Mouse (Mus musculus) midbrain, embryonic 16.5 days (tissue): ENCODE measurements around the gene Ankrd27. TPM values are rescaled to one million over a fixed set of nuclear protein-coding genes. Genes with fewer than 3 reads are reported as not detected.
"Not testable (repeated sequence)": the region's sequence is repeated elsewhere in the genome, so short reads cannot be mapped to it uniquely, and the experiment has no call there.

Experiments used
- ATAC-seq: fragments of 200-750 bp; cut with Nextera tagmentation; 2 replicates; pipeline ENCODE4 v1.8.0; 2017; ENCODE audit warnings: moderate TSS enrichment
- H3K27ac ChIP-seq: fragments of 300-500 bp; sonication (generic); 2 replicates; pipeline ENCODE4 v1.5.1; 2014; ENCODE audit warnings: mild to moderate bottlenecking, low read length, mixed read lengths
- H3K27me3 ChIP-seq: fragments of 300-500 bp; sonication (generic); 2 replicates; pipeline ENCODE4 v1.6.1; 2014; ENCODE audit warnings: low read depth, low read length, mixed read lengths; ENCODE audit not compliant: control insufficient read depth, insufficient read depth
- H3K36me3 ChIP-seq: fragments of 300-500 bp; sonication (generic); 2 replicates; pipeline ENCODE4 v1.6.1; 2014; ENCODE audit warnings: mild to moderate bottlenecking, low read length, moderate library complexity, mixed read lengths; ENCODE audit not compliant: control insufficient read depth, insufficient read depth
- H3K4me1 ChIP-seq: fragments of 300-500 bp; sonication (generic); 2 replicates; pipeline ENCODE4 v1.6.1; 2014; ENCODE audit warnings: mild to moderate bottlenecking, low read length, mixed read lengths; ENCODE audit not compliant: control insufficient read depth, insufficient read depth
- H3K4me2 ChIP-seq: fragments of 300-500 bp; sonication (generic); 2 replicates; pipeline ENCODE4 v1.6.1; 2014; ENCODE audit warnings: mild to moderate bottlenecking, low read length, mixed read lengths
- H3K4me3 ChIP-seq: fragments of 300-500 bp; sonication (generic); 2 replicates; pipeline ENCODE4 v1.5.1; 2014; ENCODE audit warnings: low read depth, mild to moderate bottlenecking, low read length, moderate library complexity, mixed read lengths
- H3K9ac ChIP-seq: fragments of 300-500 bp; sonication (generic); 2 replicates; pipeline ENCODE4 v1.6.1; 2014; ENCODE audit warnings: low read depth, low read length, mixed read lengths
- H3K9me3 ChIP-seq: fragments of 300-500 bp; sonication (generic); replicated peaks from 2 replicates; pipeline ENCODE4 v1.6.1; 2014; ENCODE audit warnings: mild to moderate bottlenecking, low read length, mixed read lengths; ENCODE audit not compliant: control insufficient read depth, poor library complexity, severe bottlenecking
- WGBS: fragments of 180-500 bp; shearing (Covaris S2); extraction: QIAGEN DNeasy Blood & Tissue Kit; methylation state at CpG from one replicate; pipeline ENCODE4 v1.1.7; 2014; 5-methylcytosine and 5-hydroxymethylcytosine counted together
- polyA plus RNA-seq: library from polyadenylated mRNA; unstranded; fragments of >200 nt; fragmentation: Nextera tagmentation; extraction: Ambion mirVana; gene quantifications from 2 replicates; pipeline ENCODE4 v1.2.1, GENCODE M21; 2015

Ankrd27 gene
- polyA plus RNA-seq, 1 experiment from 2014 or later: 19.0 TPM

DNA sequence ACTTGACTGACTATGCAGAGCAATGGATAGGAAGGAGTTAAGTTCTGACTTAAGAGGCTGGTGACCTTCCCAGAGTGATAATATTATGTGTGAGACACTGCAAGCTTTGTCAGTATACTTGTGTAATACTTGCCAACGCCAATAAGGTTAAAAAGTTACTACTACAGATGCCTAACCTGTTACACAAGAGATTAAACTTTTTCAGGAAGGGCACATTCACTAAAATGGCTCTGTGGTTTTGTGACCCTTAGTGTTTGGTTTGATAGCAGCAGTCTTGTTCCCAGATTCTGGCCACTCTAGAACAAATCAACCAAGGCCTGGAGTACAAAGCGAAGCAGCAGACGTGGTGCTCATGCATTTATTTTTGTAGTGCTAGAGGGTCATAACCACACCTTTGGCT, 28.5 kb upstream of the Ankrd27 start:
- no peaks in the 10 kb centered on the region for H3K9me3 ChIP-seq
- H3K27ac ChIP-seq: no peak overlapping the region
- ATAC-seq: no peak
- no peaks in the 10 kb centered on the region for H3K27me3 ChIP-seq
- H3K9ac ChIP-seq: no peak overlapping the region
- peaks cover 13% of the 10 kb centered on the region for H3K4me1 ChIP-seq
- H3K4me2 ChIP-seq: no peak overlapping the region
- H3K36me3 ChIP-seq: no peaks in the 10 kb centered on the region
- no peak overlapping the region for H3K4me3 ChIP-seq
- 90% methylated on average over 3 of the region's 3 CpGs for WGBS

DNA sequence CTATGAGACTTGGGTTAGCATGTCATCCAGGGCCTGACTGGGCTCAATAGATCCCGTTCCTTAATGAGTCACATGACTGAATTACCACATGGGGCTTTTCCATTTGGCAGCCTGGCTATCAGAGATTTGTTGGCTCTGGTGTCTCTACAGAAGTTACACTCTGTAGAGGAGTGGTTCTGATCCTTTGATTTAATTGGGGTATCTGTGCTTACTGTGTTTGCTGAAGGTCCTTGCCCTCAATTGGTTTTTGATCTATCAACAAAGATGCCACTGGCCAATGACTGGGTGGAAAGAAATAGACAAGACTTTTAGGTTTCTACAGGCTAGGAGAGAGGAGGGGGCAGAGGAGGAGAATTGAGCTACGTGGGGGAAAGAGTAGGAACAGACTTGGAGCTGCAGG, 27.4 kb upstream of the Ankrd27 start:
- Histone ChIP-seq H3K27me3 (no peaks in the 10 kb centered on the region), H3K4me3 (no peak overlapping the region), H3K9me3 (no peaks in the 10 kb centered on the region), H3K9ac (no peak overlapping the region), H3K4me1 (peaks cover 13% of the 10 kb centered on the region), H3K27ac (no peak overlapping the region), H3K4me2 (no peak overlapping the region), H3K36me3 (no peaks in the 10 kb centered on the region)
- no peak for ATAC-seq
- 59% methylated on average over 2 of the region's 2 CpGs for WGBS

GRCm38 (mm10) chr7:35559838-35560237, 26.2 kb upstream of the Ankrd27 start:
- H3K4me2 ChIP-seq: no peak overlapping the region
- no peaks in the 10 kb centered on the region for H3K36me3 ChIP-seq
- H3K9me3 ChIP-seq: no peaks in the 10 kb centered on the region
- 96% methylated on average over 3 of the region's 3 CpGs for WGBS
- no peak for ATAC-seq
- no peak overlapping the region for H3K9ac ChIP-seq
- H3K27ac ChIP-seq: no peak overlapping the region
- H3K4me1 ChIP-seq: peaks cover 8% of the 10 kb centered on the region
- H3K27me3 ChIP-seq: no peaks in the 10 kb centered on the region
- H3K4me3 ChIP-seq: no peak overlapping the region

DNA sequence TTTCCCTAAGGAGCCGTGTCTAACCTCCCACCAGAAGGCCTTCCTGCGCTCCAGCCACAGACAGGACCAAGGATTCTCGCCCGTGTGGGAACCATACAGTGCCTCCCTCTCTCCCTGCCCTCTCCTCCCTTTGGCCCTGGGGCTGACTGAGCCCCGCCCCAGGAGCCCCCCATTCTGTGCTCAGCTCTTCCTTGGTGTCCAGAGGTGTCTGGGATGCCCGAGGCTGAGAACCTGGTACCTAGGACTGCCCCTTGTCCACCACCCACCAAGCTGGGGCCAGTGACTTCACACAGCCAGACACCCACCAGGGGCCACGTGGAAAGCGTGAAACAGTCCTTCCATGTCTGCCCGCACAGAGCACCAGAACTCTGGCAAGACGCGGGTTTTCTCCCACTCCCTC, 23.0 kb upstream of the Ankrd27 start:
- H3K4me1 ChIP-seq: no peaks in the 10 kb centered on the region
- no peak overlapping the region for H3K4me3 ChIP-seq
- WGBS: 79% methylated on average over 11 of the region's 11 CpGs
- H3K27me3 ChIP-seq: no peaks in the 10 kb centered on the region
- H3K9me3 ChIP-seq: no peaks in the 10 kb centered on the region
- ATAC-seq: no peak
- H3K4me2 ChIP-seq: no peak overlapping the region
- no peak overlapping the region for H3K27ac ChIP-seq
- H3K9ac ChIP-seq: no peak overlapping the region
- no peaks in the 10 kb centered on the region for H3K36me3 ChIP-seq

DNA sequence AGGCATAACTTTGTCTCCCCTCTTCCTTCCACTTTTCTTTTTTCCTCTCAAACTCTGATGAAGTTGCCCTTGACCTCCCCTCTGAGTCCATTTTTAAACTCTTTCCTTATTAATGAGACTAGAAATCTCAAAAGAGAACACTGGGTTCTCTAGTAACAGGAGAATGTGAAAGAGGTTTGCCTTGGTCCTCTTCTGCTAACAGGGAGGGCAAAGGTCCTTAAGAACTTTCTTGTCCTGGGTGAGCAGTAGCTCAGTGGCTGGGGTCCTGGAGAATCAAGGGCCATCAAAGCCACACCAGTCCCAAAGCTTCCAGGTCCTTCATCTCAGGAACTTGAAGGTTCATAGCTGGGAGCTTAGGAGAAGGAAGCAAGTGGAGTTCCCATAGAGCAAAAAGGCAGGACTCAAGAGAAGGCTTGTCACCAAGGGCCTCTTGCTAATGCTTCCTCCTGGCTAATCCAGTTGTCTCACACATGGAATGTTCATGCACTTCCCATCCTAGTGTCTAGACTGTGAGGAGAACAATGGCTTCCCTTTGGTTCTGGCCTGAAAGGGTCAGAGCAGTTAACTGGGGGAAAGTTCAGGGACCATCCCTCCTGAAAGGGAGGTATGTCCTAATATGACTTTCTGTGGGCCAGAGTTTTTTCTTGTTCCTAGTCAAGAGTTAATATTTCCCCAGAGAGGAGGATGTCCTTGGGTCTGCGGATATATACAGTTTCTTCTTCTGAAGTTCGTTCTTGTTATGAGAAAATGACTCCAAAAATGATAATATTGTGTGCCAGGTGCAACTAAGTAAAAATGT, 21.8 kb upstream of the Ankrd27 start:
- Histone ChIP-seq H3K9me3 (no peaks in the 10 kb centered on the region), H3K4me1 (no peaks in the 10 kb centered on the region), H3K9ac (no peak overlapping the region), H3K27me3 (no peaks in the 10 kb centered on the region), H3K27ac (no peak overlapping the region), H3K4me3 (no peak overlapping the region), H3K4me2 (no peak overlapping the region), H3K36me3 (no peaks in the 10 kb centered on the region)
- ATAC-seq: no peak
- 93% methylated on average over 2 of the region's 2 CpGs for WGBS

DNA sequence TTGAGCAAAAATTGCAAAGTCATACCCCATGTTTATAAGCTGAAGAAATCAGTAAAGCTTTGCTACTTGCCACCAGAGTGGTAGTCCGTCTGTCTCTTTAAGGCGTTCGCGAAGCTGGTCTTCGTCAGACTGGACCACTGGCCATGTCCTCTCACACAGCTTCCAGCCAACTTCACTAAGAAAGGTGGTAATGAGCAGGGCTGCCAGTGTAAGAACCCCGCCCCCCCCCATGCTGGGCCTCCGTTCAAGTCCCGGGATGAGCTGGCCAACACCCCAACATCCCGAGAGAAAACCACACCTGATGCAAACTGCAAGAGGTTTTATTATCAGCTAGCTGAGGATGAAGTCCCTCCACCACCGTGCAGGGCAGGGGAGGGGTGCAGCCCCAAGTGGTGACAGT, 21.2 kb upstream of the Ankrd27 start:
- WGBS: 86% methylated on average over 10 of the region's 10 CpGs
- H3K9ac ChIP-seq, H3K4me3 ChIP-seq, H3K27me3 ChIP-seq, H3K27ac ChIP-seq, H3K36me3 ChIP-seq, H3K4me1 ChIP-seq, ATAC-seq, H3K4me2 ChIP-seq, H3K9me3 ChIP-seq: not testable (repeated sequence)

DNA sequence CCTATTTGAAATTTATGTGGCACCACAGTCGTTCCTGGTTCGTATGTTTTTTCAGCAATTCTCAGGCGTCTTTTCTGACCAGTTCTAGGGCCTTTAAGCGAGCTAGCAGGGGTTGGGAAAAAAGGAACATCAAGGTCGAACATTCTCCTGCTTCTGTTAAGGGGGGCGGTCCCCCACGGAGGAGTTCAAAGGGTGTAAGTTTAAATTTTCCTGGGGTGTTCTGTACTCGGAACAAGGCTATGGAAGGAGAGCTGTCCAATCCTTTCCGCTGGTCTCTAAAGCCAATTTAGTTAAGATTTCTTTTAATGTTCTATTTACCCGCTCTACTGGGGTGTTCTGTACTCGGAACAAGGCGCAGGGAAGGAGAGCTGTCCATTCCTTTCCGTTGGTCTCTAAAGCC, 20.1 kb upstream of the Ankrd27 start:
- H3K9ac ChIP-seq, H3K4me2 ChIP-seq, H3K9me3 ChIP-seq, H3K4me1 ChIP-seq, H3K4me3 ChIP-seq, H3K36me3 ChIP-seq, H3K27me3 ChIP-seq, H3K27ac ChIP-seq, ATAC-seq: not testable (repeated sequence)
- WGBS: 73% methylated on average over 13 of the region's 13 CpGs

GRCm38 (mm10) chr7:35569724-35570123, 16.3 kb upstream of the Ankrd27 start:
- not testable (repeated sequence) for H3K4me1 ChIP-seq, H3K27ac ChIP-seq, H3K27me3 ChIP-seq, H3K9me3 ChIP-seq, H3K9ac ChIP-seq, ATAC-seq, H3K4me3 ChIP-seq, H3K4me2 ChIP-seq, H3K36me3 ChIP-seq
- WGBS: 88% methylated on average over 4 of the region's 4 CpGs

- H3K27me3 ChIP-seq, H3K4me2 ChIP-seq, H3K9me3 ChIP-seq, H3K27ac ChIP-seq, H3K4me1 ChIP-seq, H3K9ac ChIP-seq, ATAC-seq, H3K36me3 ChIP-seq, H3K4me3 ChIP-seq: not testable (repeated sequence)
- WGBS: 21% methylated on average over 6 of the region's 6 CpGs
These were observed 15.2 kb upstream of the Ankrd27 start for GRCm38 (mm10) chr7:35570883-35571282.
